Mouse (Mus musculus): Measurements from ENCODE around the gene Gsk3a. TPM values are rescaled to one million over a fixed set of nuclear protein-coding genes. Genes with fewer than 3 reads are reported as not detected.

Gsk3a gene
- polyA plus RNA-seq, 1 experiment from 2014 or later = 15.9 TPM

- 70% methylated on average over 3 of the region's 3 CpGs for WGBS
- no peak for ATAC-seq (ENCODE audit: insufficient number of reproducible peaks, insufficient read depth, low FRiP score, low read depth)
- H3K4me3 ChIP-seq (ENCODE audit: low read depth, low read length) = no peak overlapping the region
- H3K27ac ChIP-seq (ENCODE audit: low read length) = no peak overlapping the region
- no peak overlapping the region for H3K9ac ChIP-seq (replicated peaks; ENCODE audit: low read depth, low read length)
- no peaks in the 10 kb centered on the region for H3K4me1 ChIP-seq (ENCODE audit: control insufficient read depth, insufficient read depth, low read length)
- no peaks in the 10 kb centered on the region for H3K27me3 ChIP-seq (ENCODE audit: control insufficient read depth, insufficient read depth, low read length)
- H3K4me2 ChIP-seq (replicated peaks; ENCODE audit: low read depth, low read length) = no peak overlapping the region
- no peaks in the 10 kb centered on the region for H3K9me3 ChIP-seq (ENCODE audit: control insufficient read depth, low read depth, low read length)
- no peaks in the 10 kb centered on the region for H3K36me3 ChIP-seq (ENCODE audit: control insufficient read depth, insufficient read depth, low read length)
These were observed 42.5 kb downstream of the Gsk3a start for GRCm38 (mm10) chr7:25195148-25195547.

- Histone ChIP-seq H3K4me1 (ENCODE audit: control insufficient read depth, insufficient read depth, low read length) (no peaks in the 10 kb centered on the region), H3K9me3 (ENCODE audit: control insufficient read depth, low read depth, low read length) (no peaks in the 10 kb centered on the region), H3K4me2 (replicated peaks; ENCODE audit: low read depth, low read length) (no peak overlapping the region), H3K27me3 (ENCODE audit: control insufficient read depth, insufficient read depth, low read length) (no peaks in the 10 kb centered on the region), H3K27ac (ENCODE audit: low read length) (no peak overlapping the region), H3K4me3 (ENCODE audit: low read depth, low read length) (no peak overlapping the region), H3K9ac (replicated peaks; ENCODE audit: low read depth, low read length) (no peak overlapping the region), H3K36me3 (ENCODE audit: control insufficient read depth, insufficient read depth, low read length) (no peaks in the 10 kb centered on the region)
- WGBS = 77% methylated on average over 8 of the region's 8 CpGs
- no peak for ATAC-seq (ENCODE audit: insufficient number of reproducible peaks, insufficient read depth, low FRiP score, low read depth)
These were observed 45.5 kb downstream of the Gsk3a start for GRCm38 (mm10) chr7:25192110-25192509.

GRCm38 (mm10) chr7:25190806-25191205 lies 46.8 kb downstream of the Gsk3a start:
- Histone ChIP-seq H3K4me2 (replicated peaks; ENCODE audit: low read depth, low read length) (no peak overlapping the region), H3K9ac (replicated peaks; ENCODE audit: low read depth, low read length) (no peak overlapping the region), H3K27me3 (ENCODE audit: control insufficient read depth, insufficient read depth, low read length) (no peaks in the 10 kb centered on the region), H3K27ac (ENCODE audit: low read length) (no peak overlapping the region), H3K4me1 (ENCODE audit: control insufficient read depth, insufficient read depth, low read length) (no peaks in the 10 kb centered on the region), H3K9me3 (ENCODE audit: control insufficient read depth, low read depth, low read length) (no peaks in the 10 kb centered on the region), H3K36me3 (ENCODE audit: control insufficient read depth, insufficient read depth, low read length) (no peaks in the 10 kb centered on the region), H3K4me3 (ENCODE audit: low read depth, low read length) (no peak overlapping the region)
- no peak for ATAC-seq (ENCODE audit: insufficient number of reproducible peaks, insufficient read depth, low FRiP score, low read depth)
- 89% methylated on average over 11 of the region's 11 CpGs for WGBS

- peaks cover 8% of the 10 kb centered on the region for H3K27me3 ChIP-seq (ENCODE audit: control insufficient read depth, insufficient read depth, low read length)
- H3K9me3 ChIP-seq (ENCODE audit: control insufficient read depth, low read depth, low read length) = no peaks in the 10 kb centered on the region
- H3K36me3 ChIP-seq (ENCODE audit: control insufficient read depth, insufficient read depth, low read length) = no peaks in the 10 kb centered on the region
- 22% methylated on average over 21 of the region's 21 CpGs for WGBS
- no peak overlapping the region for H3K4me2 ChIP-seq (replicated peaks; ENCODE audit: low read depth, low read length)
- H3K27ac ChIP-seq (ENCODE audit: low read length) = no peak overlapping the region
- no peaks in the 10 kb centered on the region for H3K4me1 ChIP-seq (ENCODE audit: control insufficient read depth, insufficient read depth, low read length)
- no peak overlapping the region for H3K4me3 ChIP-seq (ENCODE audit: low read depth, low read length)
- H3K9ac ChIP-seq (replicated peaks; ENCODE audit: low read depth, low read length) = no peak overlapping the region
- ATAC-seq (ENCODE audit: insufficient number of reproducible peaks, insufficient read depth, low FRiP score, low read depth) = peak; percentile 84
These were observed 49.7 kb downstream of the Gsk3a start for GRCm38 (mm10) chr7:25187662-25188650.

GRCm38 (mm10) chr7:25184091-25184490 lies 53.6 kb downstream of the Gsk3a start:
- H3K9ac ChIP-seq (replicated peaks; ENCODE audit: low read depth, low read length) = no peak overlapping the region

GRCm38 (mm10) chr7:25181814-25182213 lies 55.8 kb downstream of the Gsk3a start:
- Histone ChIP-seq H3K9ac (replicated peaks; ENCODE audit: low read depth, low read length) (no peak overlapping the region), H3K4me2 (replicated peaks; ENCODE audit: low read depth, low read length) (no peak overlapping the region), H3K36me3 (ENCODE audit: control insufficient read depth, insufficient read depth, low read length) (no peaks in the 10 kb centered on the region), H3K4me3 (ENCODE audit: low read depth, low read length) (no peak overlapping the region), H3K9me3 (ENCODE audit: control insufficient read depth, low read depth, low read length) (no peaks in the 10 kb centered on the region), H3K27ac (ENCODE audit: low read length) (no peak overlapping the region), H3K27me3 (ENCODE audit: control insufficient read depth, insufficient read depth, low read length) (peaks cover 55% of the 10 kb centered on the region), H3K4me1 (ENCODE audit: control insufficient read depth, insufficient read depth, low read length) (no peaks in the 10 kb centered on the region)
- 5% methylated on average over 21 of the region's 21 CpGs for WGBS
- ATAC-seq (ENCODE audit: insufficient number of reproducible peaks, insufficient read depth, low FRiP score, low read depth) = no peak

More at GRCm38 (mm10) chr7:25184091-25184490, 53.6 kb downstream of the Gsk3a start:
- H3K4me1 ChIP-seq (ENCODE audit: control insufficient read depth, insufficient read depth, low read length) = no peaks in the 10 kb centered on the region
- H3K4me2 ChIP-seq (replicated peaks; ENCODE audit: low read depth, low read length) = no peak overlapping the region
- no peak for ATAC-seq (ENCODE audit: insufficient number of reproducible peaks, insufficient read depth, low FRiP score, low read depth)
- H3K9me3 ChIP-seq (ENCODE audit: control insufficient read depth, low read depth, low read length) = no peaks in the 10 kb centered on the region
- no peaks in the 10 kb centered on the region for H3K36me3 ChIP-seq (ENCODE audit: control insufficient read depth, insufficient read depth, low read length)
- H3K27me3 ChIP-seq (ENCODE audit: control insufficient read depth, insufficient read depth, low read length) = peaks cover 38% of the 10 kb centered on the region
- no peak overlapping the region for H3K27ac ChIP-seq (ENCODE audit: low read length)
- 79% methylated on average over 6 of the region's 6 CpGs for WGBS
- no peak overlapping the region for H3K4me3 ChIP-seq (ENCODE audit: low read depth, low read length)

GRCm38 (mm10) chr7:25181331-25181790 lies 56.3 kb downstream of the Gsk3a start:
- Histone ChIP-seq H3K27me3 (ENCODE audit: control insufficient read depth, insufficient read depth, low read length) (peaks cover 58% of the 10 kb centered on the region), H3K9ac (replicated peaks; ENCODE audit: low read depth, low read length) (no peak overlapping the region), H3K4me1 (ENCODE audit: control insufficient read depth, insufficient read depth, low read length) (no peaks in the 10 kb centered on the region), H3K4me3 (ENCODE audit: low read depth, low read length) (no peak overlapping the region), H3K36me3 (ENCODE audit: control insufficient read depth, insufficient read depth, low read length) (no peaks in the 10 kb centered on the region), H3K4me2 (replicated peaks; ENCODE audit: low read depth, low read length) (no peak overlapping the region), H3K9me3 (ENCODE audit: control insufficient read depth, low read depth, low read length) (no peaks in the 10 kb centered on the region), H3K27ac (ENCODE audit: low read length) (no peak overlapping the region)
- no peak for ATAC-seq (ENCODE audit: insufficient number of reproducible peaks, insufficient read depth, low FRiP score, low read depth)
- 2% methylated on average over 15 of the region's 15 CpGs for WGBS

- H3K4me3 ChIP-seq (ENCODE audit: low read depth, low read length) = no peak overlapping the region
- WGBS = 6% methylated on average over 6 of the region's 6 CpGs
- H3K36me3 ChIP-seq (ENCODE audit: control insufficient read depth, insufficient read depth, low read length) = no peaks in the 10 kb centered on the region
- no peak overlapping the region for H3K9ac ChIP-seq (replicated peaks; ENCODE audit: low read depth, low read length)
- no peak for ATAC-seq (ENCODE audit: insufficient number of reproducible peaks, insufficient read depth, low FRiP score, low read depth)
- H3K4me1 ChIP-seq (ENCODE audit: control insufficient read depth, insufficient read depth, low read length) = no peaks in the 10 kb centered on the region
- H3K27me3 ChIP-seq (ENCODE audit: control insufficient read depth, insufficient read depth, low read length) = peaks cover 62% of the 10 kb centered on the region
- no peak overlapping the region for H3K4me2 ChIP-seq (replicated peaks; ENCODE audit: low read depth, low read length)
- no peak overlapping the region for H3K27ac ChIP-seq (ENCODE audit: low read length)
- no peaks in the 10 kb centered on the region for H3K9me3 ChIP-seq (ENCODE audit: control insufficient read depth, low read depth, low read length)
These were observed 57.1 kb downstream of the Gsk3a start for GRCm38 (mm10) chr7:25180512-25180911.

Data from stomach, embryonic 14.5 days (tissue).